In genomic region chr12:99217145-99217698, GRCm38 (mm10) we compare ENCODE assay signal across 17 mouse cellular contexts.
DNase-seq lines count a peak whose midpoint lies in the region; ATAC-seq lines count a peak whose summit lies in the region.
"Had no signal": no experiment of that assay in that cellular context is flagged by ENCODE, and none has a peak within 500 bp of the region (broad histone marks: within the 10 kb centered on the region; RNA-seq: fewer than 3 reads in every experiment).

No protein-coding gene starts in this region.

- no peak overlapping the region for H3K4me3 ChIP-seq in forebrain, embryonic 12.5 days (replicated peaks)
- no peak overlapping the region for H3K4me3 ChIP-seq in forebrain, embryonic 11.5 days (ENCODE audit: low read depth, low read length)
- H3K4me3 ChIP-seq in heart, embryonic 15.5 days = no peak overlapping the region
- no peak overlapping the region for H3K4me3 ChIP-seq in midbrain, embryonic 10.5 days
- no peak overlapping the region for H3K4me3 ChIP-seq in midbrain, embryonic 11.5 days (ENCODE audit: low read depth, low read length)
- H3K4me3 ChIP-seq in forebrain, embryonic 16.5 days (replicated peaks; ENCODE audit: low read length) = no peak overlapping the region
- H3K4me3 ChIP-seq: erythroblast, embryonic 14.5 days; limb, embryonic 13.5 days; liver, embryonic 15.5 days had no signal

- H3K4me2 ChIP-seq in forebrain, embryonic 12.5 days = no peak overlapping the region
- no peak overlapping the region; the same call in 1 of the 2 replicates for H3K4me2 ChIP-seq in forebrain, embryonic 11.5 days (ENCODE audit: low read depth, low read length, severe bottlenecking)
- H3K4me2 ChIP-seq in heart, embryonic 15.5 days = no peak overlapping the region
- H3K4me2 ChIP-seq in midbrain, embryonic 11.5 days = no peak overlapping the region
- H3K4me2 ChIP-seq in forebrain, embryonic 16.5 days (ENCODE audit: low read length) = no peak overlapping the region
- H3K4me2 ChIP-seq: limb, embryonic 13.5 days; liver, embryonic 15.5 days had no signal

- intact Hi-C loops in heart, postnatal 36 days (cut with DNase I) = loop anchor here (5.0 kb wide), 1 partner anchor 120 kb away; no protein-coding TSS in a partner anchor

- peaks cover 91% of the 10 kb centered on the region for H3K4me1 ChIP-seq in forebrain, embryonic 12.5 days
- peaks cover 42% of the 10 kb centered on the region for H3K4me1 ChIP-seq in forebrain, embryonic 11.5 days (replicated peaks; ENCODE audit: control insufficient read depth, insufficient read depth, low read length)
- H3K4me1 ChIP-seq in heart, embryonic 15.5 days (replicated peaks) = peaks cover 66% of the 10 kb centered on the region
- peaks cover 92% of the 10 kb centered on the region for H3K4me1 ChIP-seq in midbrain, embryonic 10.5 days
- peaks cover 55% of the 10 kb centered on the region for H3K4me1 ChIP-seq in midbrain, embryonic 11.5 days (ENCODE audit: control insufficient read depth, insufficient read depth, low read length)
- peaks cover 60% of the 10 kb centered on the region for H3K4me1 ChIP-seq in forebrain, embryonic 16.5 days (replicated peaks; ENCODE audit: control insufficient read depth, insufficient read depth, low read length)

- H3K9ac ChIP-seq in forebrain, embryonic 12.5 days = no peak overlapping the region
- H3K9ac ChIP-seq in forebrain, embryonic 11.5 days (ENCODE audit: low read length) = no peak overlapping the region
- no peak overlapping the region for H3K9ac ChIP-seq in heart, embryonic 15.5 days
- H3K9ac ChIP-seq in midbrain, embryonic 11.5 days (ENCODE audit: low read length) = no peak overlapping the region
- H3K9ac ChIP-seq in forebrain, embryonic 16.5 days (replicated peaks; ENCODE audit: low read depth, low read length) = no peak overlapping the region
- H3K9ac ChIP-seq: limb, embryonic 13.5 days; liver, embryonic 15.5 days had no signal

- DNase-seq in forebrain, embryonic 11.5 days (ENCODE audit: low spot score) = no peak
- DNase-seq in heart, postnatal 36 days = no peak
- no peak for DNase-seq in midbrain, embryonic 10.5 days (ENCODE audit: low spot score)
- DNase-seq in midbrain, embryonic 11.5 days (ENCODE audit: low spot score, missing footprints) = no peak
- DNase-seq in layer of hippocampus, adult 8-10 months (ENCODE audit: low spot score in 2 of 2) = no peak
- DNase-seq: adrenal gland, postnatal 36 days; kidney, adult 18-20 months; kidney, postnatal 10 days; lung, postnatal 14 days had no signal

- 89% methylated on average over 7 of the region's 7 CpGs for WGBS in forebrain, embryonic 12.5 days
- 91% methylated on average over 7 of the region's 7 CpGs for WGBS in forebrain, embryonic 11.5 days
- 67% methylated on average over 7 of the region's 7 CpGs for WGBS in heart, embryonic 15.5 days
- 90% methylated on average over 7 of the region's 7 CpGs for WGBS in midbrain, embryonic 10.5 days
- 88% methylated on average over 7 of the region's 7 CpGs for WGBS in midbrain, embryonic 11.5 days
- 84% methylated on average over 7 of the region's 7 CpGs for WGBS in forebrain, embryonic 16.5 days

- no peaks in the 10 kb centered on the region for H3K9me3 ChIP-seq in forebrain, embryonic 12.5 days
- no peaks in the 10 kb centered on the region for H3K9me3 ChIP-seq in forebrain, embryonic 11.5 days (ENCODE audit: control insufficient read depth, low read length)
- no peaks in the 10 kb centered on the region for H3K9me3 ChIP-seq in heart, embryonic 15.5 days (replicated peaks)
- no peaks in the 10 kb centered on the region for H3K9me3 ChIP-seq in midbrain, embryonic 10.5 days (replicated peaks)
- H3K9me3 ChIP-seq in midbrain, embryonic 11.5 days (ENCODE audit: control insufficient read depth, low read length) = no peaks in the 10 kb centered on the region
- H3K9me3 ChIP-seq in forebrain, embryonic 16.5 days (ENCODE audit: control insufficient read depth, low read length) = no peaks in the 10 kb centered on the region
- H3K9me3 ChIP-seq: limb, embryonic 13.5 days; liver, embryonic 15.5 days had no signal

- ATAC-seq in forebrain, embryonic 12.5 days (ENCODE audit: low FRiP score) = no peak
- no peak for ATAC-seq in forebrain, embryonic 11.5 days (replicated peaks; ENCODE audit: low FRiP score)
- no peak for ATAC-seq in heart, embryonic 15.5 days (replicated peaks; ENCODE audit: insufficient number of reproducible peaks, insufficient read depth, low FRiP score, low read depth)
- ATAC-seq in midbrain, embryonic 11.5 days (ENCODE audit: low FRiP score) = no peak
- ATAC-seq in forebrain, embryonic 16.5 days = no peak
- ATAC-seq: activated CD4-positive, CD25-positive, alpha-beta regulatory T cell, adult 4 months; Patski had no signal

- H3K36me3 ChIP-seq in forebrain, embryonic 12.5 days (replicated peaks) = 0 out of 2 replicates have a peak, but pooled peaks cover 4% of the 10 kb centered on the region
- H3K36me3 ChIP-seq in forebrain, embryonic 11.5 days (ENCODE audit: control insufficient read depth, insufficient read depth, low read length) = no peaks in the 10 kb centered on the region
- no peaks in the 10 kb centered on the region for H3K36me3 ChIP-seq in heart, embryonic 15.5 days
- H3K36me3 ChIP-seq in midbrain, embryonic 10.5 days = peaks cover 20% of the 10 kb centered on the region; the same call in 1 of the 2 replicates
- no peaks in the 10 kb centered on the region for H3K36me3 ChIP-seq in midbrain, embryonic 11.5 days (ENCODE audit: control insufficient read depth, insufficient read depth, low read length)
- no peaks in the 10 kb centered on the region for H3K36me3 ChIP-seq in forebrain, embryonic 16.5 days (ENCODE audit: control insufficient read depth, insufficient read depth)
- H3K36me3 ChIP-seq: liver, embryonic 15.5 days had no signal

- H3K27me3 ChIP-seq in forebrain, embryonic 12.5 days = no peaks in the 10 kb centered on the region
- no peaks in the 10 kb centered on the region for H3K27me3 ChIP-seq in forebrain, embryonic 11.5 days (ENCODE audit: control insufficient read depth, insufficient read depth, low read length)
- H3K27me3 ChIP-seq in heart, embryonic 15.5 days = no peaks in the 10 kb centered on the region
- peaks cover 7% of the 10 kb centered on the region; the same call in 1 of the 2 replicates for H3K27me3 ChIP-seq in midbrain, embryonic 10.5 days (ENCODE audit: low read depth, poor library complexity, severe bottlenecking)
- H3K27me3 ChIP-seq in midbrain, embryonic 11.5 days (ENCODE audit: control insufficient read depth, insufficient read depth, low read length) = no peaks in the 10 kb centered on the region
- no peaks in the 10 kb centered on the region for H3K27me3 ChIP-seq in forebrain, embryonic 16.5 days (replicated peaks; ENCODE audit: control insufficient read depth, insufficient read depth, low read length)
- H3K27me3 ChIP-seq: limb, embryonic 13.5 days; liver, embryonic 15.5 days; Patski had no signal

- H3K27ac ChIP-seq in forebrain, embryonic 12.5 days = peak overlapping the region; percentile 70
- H3K27ac ChIP-seq in forebrain, embryonic 11.5 days (ENCODE audit: low read depth, low read length) = no peak overlapping the region
- H3K27ac ChIP-seq in heart, embryonic 15.5 days = peak overlapping the region; percentile 83
- peak overlapping the region; percentile 88 for H3K27ac ChIP-seq in midbrain, embryonic 10.5 days (replicated peaks)
- H3K27ac ChIP-seq in midbrain, embryonic 11.5 days (ENCODE audit: low read depth, low read length) = no peak overlapping the region
- H3K27ac ChIP-seq in forebrain, embryonic 16.5 days (ENCODE audit: low read length) = peak overlapping the region; percentile 60; the same call in 1 of the 2 replicates
- H3K27ac ChIP-seq: liver, embryonic 15.5 days had no signal

Comparison
In these comparisons a context has a peak if more than half of its experiments do, and no peak if none do; other contexts are left out.
1. H3K27ac ChIP-seq: peak in forebrain, embryonic 12.5 days (single experiment), heart, embryonic 15.5 days (single experiment), midbrain, embryonic 10.5 days (single experiment) and forebrain, embryonic 16.5 days (single experiment); none in forebrain, embryonic 11.5 days (single experiment) and midbrain, embryonic 11.5 days (single experiment).